Mouse (Mus musculus) ES-E14 (cell line): ENCODE data around the gene Sem1.

Experiments used
- CHD2 ChIP-seq: IDR thresholded peaks from 2 replicates; pipeline ENCODE4 v1.6.1; 2014; ENCODE audit warnings: mild to moderate bottlenecking, low read depth, low read length, inconsistent platforms
- HCFC1 ChIP-seq: IDR thresholded peaks from 2 replicates; pipeline ENCODE4 v1.6.1; 2012; ENCODE audit warnings: low read length, inconsistent platforms, borderline replicate concordance; ENCODE audit not compliant: insufficient read depth

DNA sequence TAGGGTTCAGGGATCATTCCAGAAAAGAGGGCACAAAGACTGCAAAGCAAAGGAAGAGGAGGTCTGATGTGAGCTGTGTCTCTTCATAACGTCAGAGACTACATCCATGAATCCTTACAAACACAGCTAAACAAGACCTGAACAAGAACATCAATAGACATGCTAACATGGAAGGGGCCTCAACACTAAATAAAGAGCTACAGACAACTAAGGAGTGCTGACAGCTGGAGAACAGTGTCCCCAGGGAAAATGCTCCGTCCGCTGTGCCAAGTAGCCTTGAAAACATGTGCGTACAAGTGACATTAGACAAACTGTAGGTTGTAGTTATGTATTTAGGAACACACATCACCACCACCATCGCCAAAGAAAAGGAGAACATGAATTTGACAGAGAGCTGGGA is 15.7 kb downstream of the Sem1 start:
- TF ChIP-seq CHD2 (no peak), HCFC1 (no peak)
